Mouse (Mus musculus) telencephalon, adult 2 months (tissue): ENCODE results near the gene Ctf2.
"Not testable (repeated sequence)": the region's sequence is repeated elsewhere in the genome, so short reads cannot be mapped to it uniquely, and the experiment has no call there.

Experiments
- DNase-seq: peaks from one replicate; pipeline ENCODE4 v3.0.0-alpha.2; 2011; ENCODE audit warnings: low read depth, low spot score

Gene Ctf2

DNA sequence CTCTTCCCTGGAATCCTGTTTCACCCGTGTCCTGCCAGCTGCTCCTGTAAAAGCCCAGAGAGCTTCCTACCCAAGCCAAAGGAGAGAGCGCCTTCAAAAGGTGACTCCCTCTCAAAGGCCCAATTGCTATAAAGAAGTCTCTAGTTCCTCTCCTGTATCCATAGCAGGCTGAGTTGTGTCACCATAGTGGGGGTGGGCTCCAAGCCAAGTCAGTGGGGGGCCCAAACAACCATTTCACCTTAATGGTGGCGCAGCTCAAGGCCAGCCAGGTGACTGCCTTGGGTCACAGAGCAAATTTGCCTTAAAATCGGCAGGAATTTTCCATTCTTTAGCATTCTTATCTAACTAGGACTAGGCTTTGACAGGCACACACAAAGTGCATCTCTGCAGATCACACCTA, 17.1 kb downstream of the Ctf2 start:
- DNase-seq, result no peak

DNA sequence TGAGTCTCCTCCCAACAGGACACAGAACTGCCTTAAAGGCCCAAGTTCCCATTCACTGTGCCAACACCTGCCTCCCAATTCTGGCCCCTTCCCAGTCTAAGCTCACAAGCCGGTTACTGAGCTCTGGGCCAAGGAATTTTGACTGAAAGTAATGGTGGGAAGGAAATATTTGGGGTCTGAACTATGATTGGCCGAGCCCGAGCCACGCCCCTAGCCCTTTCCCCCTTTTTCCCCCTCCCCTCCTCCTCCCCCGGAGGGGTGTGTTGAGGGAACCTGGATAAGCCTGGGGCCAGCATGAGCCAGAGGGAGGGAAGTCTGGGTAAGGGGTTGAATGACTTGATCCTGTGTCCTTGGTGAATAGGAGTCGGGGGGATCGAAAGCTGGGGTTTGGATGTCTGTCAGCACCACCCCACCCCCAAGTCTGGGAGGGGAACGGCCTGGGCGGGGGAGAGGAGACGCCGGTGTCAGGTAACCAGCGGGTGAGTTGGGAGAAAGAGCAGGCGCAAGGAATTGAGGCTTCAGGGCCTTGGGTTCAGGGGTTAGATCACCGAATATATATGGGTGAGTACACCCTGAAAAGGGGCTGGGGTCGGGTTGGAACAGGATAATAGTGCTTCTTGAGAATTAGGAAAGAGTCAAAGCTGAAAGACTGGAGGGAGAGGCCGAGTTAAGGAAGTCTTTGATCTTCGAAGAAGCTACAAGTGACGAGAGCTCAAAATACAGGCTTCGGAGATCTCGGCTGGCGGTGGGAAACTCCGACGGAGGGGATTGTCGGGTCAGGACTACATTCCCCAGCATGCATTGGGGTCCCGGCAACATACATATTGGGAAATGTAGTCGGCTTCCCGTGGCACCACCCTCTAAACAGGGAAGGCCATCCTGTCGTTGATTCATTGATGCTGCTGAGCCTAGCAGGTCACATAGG, 19.2 kb downstream of the Ctf2 start, which contains the start of gene Ctf1:
Gene Ctf1 (plus strand): TSS at position 276 of the 925 bp plus-strand sequence.
- DNase-seq, result peak; percentile 62

- DNase-seq, result no peak
Measured at GRCm38 (mm10) chr7:127711456-127711855, 20.5 kb downstream of the Ctf2 start.

DNA sequence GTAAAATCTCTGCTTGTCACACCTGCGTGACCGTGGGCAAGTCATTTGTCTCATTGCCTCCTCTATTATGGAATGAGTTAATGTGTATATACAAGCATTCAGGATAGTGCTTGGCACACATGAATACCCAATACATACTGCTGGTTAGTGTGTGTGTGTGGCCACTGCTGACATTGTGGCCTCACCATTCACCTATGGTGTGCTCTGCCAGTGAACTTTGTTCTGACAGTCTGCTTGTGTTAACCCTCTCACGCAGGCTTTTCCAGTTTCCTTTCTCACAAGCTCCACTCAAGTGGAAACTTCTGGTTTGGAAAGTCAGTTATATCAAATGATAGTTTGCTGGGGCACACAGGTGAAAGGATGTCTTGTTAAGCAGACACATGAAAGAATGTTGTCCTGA, 20.9 kb downstream of the Ctf2 start:
- no peak for DNase-seq

- no peak for DNase-seq
Measured at GRCm38 (mm10) chr7:127709261-127709979, 22.5 kb downstream of the Ctf2 start.

GRCm38 (mm10) chr7:127708207-127709078, 23.5 kb downstream of the Ctf2 start, which contains the start of gene Bcl7c:
Bcl7c (minus strand) TSS chr7:127708933.
- DNase-seq, result no peak

- no peak for DNase-seq
Measured at GRCm38 (mm10) chr7:127707957-127708206, 24.1 kb downstream of the Ctf2 start.

DNA sequence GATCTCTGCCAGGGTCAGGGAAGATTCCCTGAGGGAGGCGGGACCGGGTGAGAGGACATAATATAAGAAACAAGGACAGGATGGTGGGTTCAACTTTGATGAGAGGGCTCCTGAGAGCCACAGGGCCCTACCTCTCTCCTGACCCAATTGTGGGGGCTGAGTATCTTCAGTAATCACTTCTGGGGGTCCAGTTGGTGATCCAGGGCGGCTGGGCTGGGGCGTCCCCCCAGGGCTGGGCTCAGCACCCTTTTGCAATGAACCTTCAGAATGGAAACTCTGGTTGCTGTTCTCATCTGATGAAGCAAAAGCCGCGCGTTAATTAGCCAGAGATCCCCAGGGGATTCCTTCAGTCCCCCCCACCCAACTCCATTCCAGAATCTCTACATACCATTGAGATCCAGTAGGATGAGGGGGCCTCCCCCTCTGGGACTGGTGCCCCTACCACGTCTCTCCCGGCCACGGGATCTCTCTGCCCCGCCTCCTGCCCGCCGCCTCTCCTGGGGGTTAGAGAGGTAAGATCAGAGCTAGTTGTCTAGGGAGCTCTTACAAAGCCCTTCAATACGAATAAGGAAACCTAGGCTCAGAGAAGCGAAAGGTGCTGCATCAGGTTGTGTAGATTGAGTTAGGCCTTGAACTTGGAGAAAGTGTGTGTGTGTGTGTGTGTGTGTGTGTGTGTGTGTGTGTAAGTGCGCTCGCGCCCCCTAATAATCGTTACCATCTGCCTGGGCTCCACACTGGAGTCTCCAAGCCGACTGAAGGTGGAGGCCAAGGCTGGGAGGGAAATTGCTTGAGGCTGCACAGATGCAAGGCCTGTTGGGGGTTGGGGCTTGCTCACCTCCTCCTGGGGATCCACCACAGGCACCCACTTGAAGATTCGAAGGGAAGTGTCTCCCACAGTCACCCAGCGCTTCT, 24.7 kb downstream of the Ctf2 start:
- DNase-seq, result no peak

DNA sequence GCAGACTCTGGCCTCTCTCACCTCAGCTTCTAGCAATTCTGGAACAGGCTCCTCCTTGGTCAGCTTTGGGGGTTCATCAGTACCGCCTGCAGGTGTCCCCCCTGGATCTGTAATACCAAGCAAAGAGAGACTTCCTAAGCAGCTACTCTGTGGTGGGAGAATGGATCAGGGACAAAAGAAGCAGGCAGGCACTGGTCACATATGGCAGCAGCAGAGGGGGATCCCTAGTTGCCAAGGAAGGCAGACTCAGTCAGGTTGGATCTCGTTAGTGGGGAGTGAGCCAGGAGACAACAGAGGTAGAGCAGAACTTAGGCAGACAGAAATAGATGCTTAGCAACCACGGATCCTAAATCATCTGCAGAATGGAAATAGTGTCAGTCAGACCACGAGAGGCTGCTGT, 26.3 kb downstream of the Ctf2 start:
- DNase-seq, result no peak

DNA sequence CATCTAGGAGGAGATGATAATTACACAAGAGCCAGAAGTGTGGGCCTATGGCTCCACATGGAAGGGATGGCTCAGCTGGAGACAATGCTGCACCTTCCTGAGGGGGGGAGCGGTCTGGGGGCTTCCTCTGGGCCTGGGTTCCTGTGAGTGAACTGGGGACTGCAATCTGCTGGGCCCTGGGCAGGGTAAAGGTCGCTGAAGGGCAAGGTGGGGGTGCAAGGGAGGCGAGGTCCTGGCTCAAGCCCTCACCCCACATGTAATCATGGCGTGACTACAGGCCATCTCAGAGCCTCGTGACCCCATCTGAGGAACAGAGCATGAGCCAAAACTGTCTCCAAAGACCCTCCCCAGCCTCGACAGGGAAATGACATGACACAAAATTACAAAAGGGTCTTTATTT, 27.4 kb downstream of the Ctf2 start:
- no peak for DNase-seq

GRCm38 (mm10) chr7:127703561-127704178, 28.3 kb downstream of the Ctf2 start:
- no peak for DNase-seq

DNA sequence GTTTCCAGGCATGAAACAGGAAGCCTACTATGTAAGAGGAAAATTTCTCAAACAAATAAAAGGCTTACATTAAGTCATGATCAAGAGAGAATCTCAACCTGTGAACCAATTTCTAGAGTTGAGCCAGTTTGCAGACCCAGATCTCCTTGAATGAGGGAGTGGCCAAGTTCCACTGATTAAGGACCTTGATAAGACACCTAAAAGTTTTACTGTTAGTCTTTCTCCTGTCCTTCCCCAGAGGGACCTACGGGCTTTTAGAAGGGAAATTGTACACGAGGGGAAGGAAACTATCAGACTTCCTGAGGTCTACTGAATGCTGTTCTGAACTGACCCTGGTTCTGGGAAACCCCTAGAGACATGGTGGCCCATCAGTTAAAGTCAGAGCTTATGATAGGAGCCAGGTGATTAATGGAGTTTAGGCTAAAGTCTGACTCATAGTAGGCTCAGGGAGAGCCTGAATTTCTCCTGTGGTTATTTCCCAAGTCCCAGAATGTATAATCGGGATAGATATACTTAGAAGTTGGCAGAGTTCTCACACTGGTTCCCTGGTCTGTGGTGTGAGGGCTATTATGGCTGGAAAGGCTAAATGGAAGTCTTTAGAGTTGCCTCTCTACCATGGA, 31.1 kb downstream of the Ctf2 start:
- no peak for DNase-seq

- DNase-seq, result no peak
Measured at GRCm38 (mm10) chr7:127698986-127699385, 33.0 kb downstream of the Ctf2 start.

- DNase-seq, result not testable (repeated sequence)
Measured at GRCm38 (mm10) chr7:127693730-127694129, 38.2 kb downstream of the Ctf2 start.

- no peak for DNase-seq
Measured at GRCm38 (mm10) chr7:127693290-127693689, 38.7 kb downstream of the Ctf2 start.

DNA sequence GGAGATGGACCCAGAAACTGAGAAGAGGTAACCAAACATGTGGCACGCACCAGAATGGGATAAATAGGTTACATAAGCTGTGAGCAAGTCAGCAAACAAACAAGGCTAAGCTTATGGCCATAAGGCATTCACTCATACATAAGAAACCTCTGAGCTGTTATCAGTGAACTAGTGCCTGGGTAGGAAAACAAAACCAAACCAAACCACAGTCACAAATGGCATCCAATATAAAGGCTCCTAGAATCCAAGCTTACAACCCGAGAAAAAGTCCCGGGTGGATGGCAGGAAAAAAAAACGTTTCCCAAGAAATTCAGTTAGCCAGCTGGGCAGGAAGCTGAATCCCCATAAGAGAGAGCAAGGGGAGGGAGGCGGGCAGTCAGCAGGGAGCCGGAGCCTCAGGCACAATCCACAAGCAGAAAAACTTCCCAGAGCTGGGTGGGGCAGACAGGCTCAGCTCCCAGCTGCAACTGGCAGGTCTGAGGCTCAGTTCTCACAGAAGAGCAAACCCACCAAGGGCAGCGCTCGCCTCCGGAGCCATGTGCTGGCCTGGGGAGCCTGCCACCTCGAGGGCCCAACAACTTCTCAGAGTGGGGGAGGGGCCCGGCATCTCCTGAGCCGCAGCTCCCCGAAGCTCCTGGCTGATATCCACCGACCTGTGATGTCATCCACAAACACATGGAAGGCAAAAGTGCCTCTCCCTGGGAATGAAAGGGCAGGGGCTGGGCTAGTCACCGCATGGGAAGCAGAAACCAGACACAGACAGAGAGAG, 40.6 kb downstream of the Ctf2 start:
- no peak for DNase-seq

GRCm38 (mm10) chr7:127689626-127690280, 42.2 kb downstream of the Ctf2 start:
- no peak for DNase-seq

DNA sequence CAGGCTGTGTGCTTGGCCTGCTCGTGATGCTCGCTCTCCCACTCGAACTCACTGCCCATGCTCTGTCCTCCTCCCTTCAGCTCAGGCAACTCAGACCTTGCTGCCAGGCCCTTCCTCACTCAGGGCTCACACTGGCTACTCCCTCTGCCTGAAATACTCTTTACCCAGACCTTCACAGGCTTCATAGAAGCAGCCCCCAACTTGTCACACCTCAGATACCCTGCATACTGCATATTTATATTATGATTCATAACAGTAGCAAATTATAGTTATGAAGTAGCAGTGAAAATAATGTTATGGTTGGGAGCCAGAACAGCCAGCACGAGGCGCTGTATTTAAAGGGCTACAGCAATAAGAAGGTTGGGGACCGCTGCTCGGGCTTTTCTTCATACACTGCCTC, 43.0 kb downstream of the Ctf2 start:
- no peak for DNase-seq
